Mouse (Mus musculus): ENCODE results near the gene Cysrt1.

Gene Cysrt1

DNA sequence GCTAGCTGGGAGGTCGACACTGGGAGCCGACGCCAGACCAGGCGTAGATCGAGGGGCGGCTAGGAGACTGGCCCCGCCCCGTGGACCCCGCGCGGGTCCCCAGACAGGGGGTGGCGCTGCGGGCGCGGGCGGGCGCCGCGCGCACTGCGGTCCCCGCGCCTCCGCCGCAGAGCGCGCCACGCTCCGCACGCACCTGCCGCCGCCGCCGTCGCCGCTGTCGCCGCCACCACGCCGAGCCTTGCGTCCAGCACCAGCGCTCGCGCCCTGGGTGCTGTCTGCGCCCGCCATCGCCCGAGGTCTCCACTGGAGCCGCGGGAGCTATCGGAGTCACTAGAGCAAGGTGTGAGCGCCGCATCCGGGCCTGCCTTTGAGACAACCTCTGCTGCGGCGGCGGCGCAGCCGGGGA lies at the start of gene Cysrt1, which contains the start of gene Rnf208:
Gene Cysrt1 (minus strand): TSS at position 352 of the 406 bp plus-strand sequence.
Gene Rnf208 (plus strand): TSS at position 155 of the 406 bp plus-strand sequence.
- DNase-seq (ENCODE audit: extremely low spot score): no peak

- no peak for DNase-seq (ENCODE audit: extremely low spot score)
These were observed 49.2 kb upstream of the Cysrt1 start for GRCm38 (mm10) chr2:25291184-25292053.

GRCm38 (mm10) chr2:25290816-25291130 lies 48.5 kb upstream of the Cysrt1 start:
- peak; percentile 10 for DNase-seq (ENCODE audit: extremely low spot score)

DNA sequence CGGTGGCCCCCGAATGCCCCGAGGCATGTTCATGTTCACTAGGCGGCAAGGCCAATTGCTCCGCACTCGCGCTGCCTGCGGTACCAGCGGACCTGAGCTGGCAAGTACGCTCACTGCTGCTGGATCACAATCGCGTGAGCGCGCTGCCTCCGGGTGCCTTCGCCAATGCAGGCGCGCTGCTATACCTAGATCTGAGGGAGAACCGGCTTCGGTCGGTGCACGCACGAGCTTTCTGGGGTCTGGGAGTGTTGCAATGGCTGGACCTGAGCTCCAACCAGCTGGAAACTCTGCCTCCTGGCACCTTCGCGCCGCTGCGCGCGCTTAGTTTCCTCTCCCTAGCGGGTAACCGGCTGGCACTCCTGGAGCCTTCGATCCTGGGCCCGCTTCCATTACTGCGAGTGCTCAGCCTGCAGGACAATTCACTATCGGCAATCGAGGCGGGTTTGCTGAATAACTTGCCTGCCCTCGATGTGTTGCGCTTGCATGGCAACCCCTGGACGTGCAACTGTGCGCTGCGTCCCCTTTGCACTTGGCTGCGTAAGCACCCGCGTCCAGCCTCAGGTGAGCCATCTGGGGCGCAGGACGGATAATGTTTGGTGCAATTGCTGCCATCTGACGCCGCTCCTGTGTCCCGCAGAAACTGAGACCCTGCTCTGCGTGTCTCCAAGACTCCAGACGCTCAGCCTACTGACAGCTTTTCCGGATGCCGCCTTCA lies 48.0 kb upstream of the Cysrt1 start:
- no peak for DNase-seq (ENCODE audit: extremely low spot score)

GRCm38 (mm10) chr2:25289651-25290050 lies 47.4 kb upstream of the Cysrt1 start, which contains the start of gene Lrrc26:
TSS of gene Lrrc26 (plus strand) at chr2:25289915.
- DNase-seq (ENCODE audit: extremely low spot score): no peak

DNA sequence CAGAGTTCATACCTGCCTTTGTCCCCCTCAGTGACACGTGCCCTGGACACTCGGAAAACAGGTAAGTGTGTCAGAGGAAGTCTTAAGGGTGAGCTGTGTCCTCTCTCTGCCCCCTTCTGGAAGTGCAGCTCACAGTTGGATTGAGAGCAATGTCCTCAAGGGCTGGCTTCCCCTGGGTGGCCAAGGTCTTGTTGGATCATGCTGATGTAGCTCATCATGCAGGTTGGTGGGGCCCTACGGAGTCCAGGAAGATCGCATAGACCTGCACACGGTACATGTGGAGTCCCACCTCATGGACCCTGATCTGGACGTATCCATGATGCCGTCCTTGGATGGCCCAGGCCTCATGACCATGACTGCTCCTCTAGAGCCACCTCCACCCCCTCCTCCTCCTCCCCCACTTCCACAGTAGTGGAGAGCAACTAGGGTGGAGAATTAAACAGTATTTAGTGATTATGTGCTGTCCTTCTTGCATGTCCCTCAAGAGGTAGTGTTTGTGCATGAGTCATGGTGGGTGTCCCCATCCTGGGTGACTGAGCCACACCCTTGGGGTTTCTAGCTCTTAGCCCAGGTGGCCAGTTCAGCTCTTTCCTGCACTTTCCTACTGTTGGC lies 46.6 kb upstream of the Cysrt1 start:
- DNase-seq (ENCODE audit: extremely low spot score): no peak

- DNase-seq (ENCODE audit: extremely low spot score): no peak
These were observed 45.8 kb upstream of the Cysrt1 start, which contains the start of gene Tmem210 for GRCm38 (mm10) chr2:25287927-25288649. TSS of gene Tmem210 (plus strand) at chr2:25288145.

DNA sequence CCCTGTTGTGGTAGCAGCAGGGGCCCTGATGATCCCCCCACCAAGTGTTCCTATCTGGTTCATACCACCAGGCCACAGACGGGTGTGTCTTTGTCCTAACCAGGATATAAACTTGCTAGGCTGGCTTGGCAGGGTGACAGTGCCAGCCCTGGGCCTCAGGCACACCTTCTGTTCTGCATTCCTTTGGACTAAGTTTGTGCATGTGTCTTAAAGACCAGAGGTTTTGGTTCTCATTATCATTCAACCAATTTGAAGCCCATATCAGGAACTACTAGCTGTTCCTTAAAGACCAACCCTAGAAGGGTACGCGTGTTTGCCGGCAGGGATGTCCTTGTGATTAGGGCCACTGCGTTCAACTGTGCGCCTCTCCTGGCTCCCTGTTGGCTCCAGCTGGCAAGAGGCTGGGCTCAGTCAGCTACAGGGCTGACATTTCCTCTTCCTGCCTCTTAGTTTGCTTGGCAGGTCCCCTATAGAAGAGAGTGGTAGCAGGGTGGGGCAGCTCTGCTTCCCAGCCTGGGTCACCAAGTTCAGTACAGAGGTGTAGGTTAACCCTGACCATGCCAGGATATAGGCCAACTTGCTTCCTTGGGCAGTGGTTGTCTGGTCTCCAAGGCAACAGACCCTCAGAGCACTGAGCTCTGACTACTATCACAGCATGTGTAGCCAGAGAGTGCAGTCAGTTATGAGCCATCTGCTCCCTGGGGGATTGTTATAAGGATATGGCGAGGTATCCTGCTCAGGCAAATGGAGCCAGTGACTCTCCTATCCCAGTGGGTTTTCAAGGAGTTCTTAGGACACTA lies 44.8 kb upstream of the Cysrt1 start:
- no peak for DNase-seq (ENCODE audit: extremely low spot score)

- no peak for DNase-seq (ENCODE audit: extremely low spot score)
These were observed 44.1 kb upstream of the Cysrt1 start for GRCm38 (mm10) chr2:25286314-25286713.

DNA sequence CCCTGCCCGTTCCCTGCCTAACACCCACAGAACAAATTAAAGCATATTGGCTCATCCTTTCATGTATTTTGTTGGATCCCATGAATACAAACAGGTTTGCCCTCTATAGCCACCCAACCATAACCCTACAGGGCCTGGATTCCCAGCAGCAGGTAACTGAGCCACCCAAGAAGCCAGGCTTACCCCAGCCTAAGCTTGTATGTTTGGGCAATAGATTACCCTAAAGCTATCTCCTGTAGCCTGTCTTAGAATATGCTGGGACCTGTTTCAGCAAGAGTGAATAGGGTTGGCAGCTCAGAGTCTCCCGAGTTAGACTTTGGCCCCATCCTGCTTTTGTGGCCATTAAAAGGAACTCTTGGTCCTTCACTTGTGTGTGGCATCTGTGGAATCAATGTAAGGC lies 43.3 kb upstream of the Cysrt1 start:
- DNase-seq (ENCODE audit: extremely low spot score): no peak

- peak; percentile 64 for DNase-seq (ENCODE audit: extremely low spot score)
These were observed 37.0 kb upstream of the Cysrt1 start for GRCm38 (mm10) chr2:25278928-25279882.

DNA sequence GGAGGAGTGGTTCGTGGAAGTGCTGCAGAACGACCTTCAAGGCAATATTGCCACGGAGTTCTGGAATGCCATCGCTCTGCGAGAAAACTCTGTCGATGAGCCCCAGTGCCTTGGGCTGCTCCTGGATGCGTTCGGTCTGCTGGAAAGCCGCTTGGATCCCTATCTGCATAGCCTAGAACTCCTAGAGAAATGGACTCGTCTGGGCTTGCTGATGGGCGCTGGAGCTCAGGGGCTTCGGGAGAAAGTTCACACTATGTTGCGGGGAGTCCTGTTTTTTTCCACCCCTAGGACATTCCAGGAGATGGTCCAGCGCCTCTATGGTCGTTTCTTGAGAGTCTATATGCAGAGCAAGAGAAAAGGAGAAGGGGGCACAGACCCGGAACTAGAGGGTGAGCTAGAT lies 30.8 kb upstream of the Cysrt1 start:
- DNase-seq (ENCODE audit: extremely low spot score): no peak

GRCm38 (mm10) chr2:25272515-25272914 lies 30.3 kb upstream of the Cysrt1 start:
- DNase-seq (ENCODE audit: extremely low spot score): no peak

- peak; percentile 99 for DNase-seq (ENCODE audit: extremely low spot score)
These were observed 29.7 kb upstream of the Cysrt1 start, which contains the start of the genes Ssna1 and Anapc2 for GRCm38 (mm10) chr2:25271827-25272511. TSS of gene Ssna1 (minus strand) at chr2:25272438. TSS of gene Anapc2 (plus strand) at chr2:25272478.

GRCm38 (mm10) chr2:25267746-25268309 lies 25.6 kb upstream of the Cysrt1 start:
- DNase-seq (ENCODE audit: extremely low spot score): no peak

DNA sequence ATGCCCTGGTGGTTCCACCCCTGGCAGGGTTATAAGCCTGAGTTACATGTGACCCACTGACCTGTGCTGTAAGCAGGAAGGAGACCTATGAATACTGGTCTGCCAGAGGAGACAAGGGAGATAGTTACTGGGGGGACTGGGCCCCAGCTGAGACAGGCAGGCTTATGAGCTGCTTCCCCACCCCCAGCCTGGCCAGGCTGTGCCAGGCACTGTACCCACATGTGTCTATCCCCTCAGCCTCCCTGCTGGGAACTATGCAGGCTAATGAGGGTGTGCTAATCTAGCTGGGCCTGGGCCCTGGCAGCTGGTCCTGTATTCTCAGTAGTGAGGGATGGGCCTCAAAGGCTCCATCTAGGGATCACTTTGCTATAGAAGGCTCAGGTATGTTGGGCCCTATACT lies 25.0 kb upstream of the Cysrt1 start:
- no peak for DNase-seq (ENCODE audit: extremely low spot score)

GRCm38 (mm10) chr2:25266720-25267119 lies 24.5 kb upstream of the Cysrt1 start:
- DNase-seq (ENCODE audit: extremely low spot score): no peak

DNA sequence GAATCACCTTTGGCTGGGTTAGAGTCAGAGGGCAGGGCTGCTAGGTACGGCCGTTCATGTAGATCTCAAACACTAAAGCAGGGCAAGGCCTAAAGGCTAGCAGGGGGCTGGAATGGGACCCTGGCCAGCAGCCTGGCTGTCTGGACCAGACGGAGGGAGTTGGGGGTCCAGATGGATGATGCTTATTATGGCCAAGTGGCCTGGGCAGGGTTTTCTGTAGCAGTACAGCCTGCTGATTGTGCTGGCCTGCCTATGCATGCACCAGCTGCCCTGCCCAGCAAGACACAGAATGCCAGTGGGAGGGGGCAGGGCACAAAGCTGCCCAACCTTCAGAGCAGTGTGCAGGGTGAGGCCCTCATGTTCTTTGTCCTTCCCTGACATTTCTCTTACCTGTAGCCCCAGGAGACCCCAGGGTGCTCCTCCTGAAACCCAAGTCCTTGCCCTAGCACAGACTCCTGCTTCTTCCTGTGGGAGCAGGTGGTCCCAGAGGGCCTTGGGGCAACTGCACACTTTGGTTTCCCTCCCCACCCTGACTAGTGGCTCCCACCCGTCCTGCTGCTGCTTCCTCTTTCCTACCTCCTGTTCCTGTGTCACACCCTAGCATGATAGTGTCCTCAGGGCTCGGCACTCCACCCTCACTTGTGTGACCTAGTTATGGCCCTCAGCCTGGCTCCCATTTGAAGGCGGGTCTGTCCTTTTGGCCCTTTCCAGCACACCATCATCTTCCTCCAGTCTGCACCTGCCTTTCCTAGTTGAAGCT lies 23.8 kb upstream of the Cysrt1 start:
- DNase-seq (ENCODE audit: extremely low spot score): no peak

All from embryo, embryonic 9.5 days (tissue).